Mouse (Mus musculus): ENCODE measurements around the gene Tcf19. TPM values are rescaled to one million over a fixed set of nuclear protein-coding genes. Genes with fewer than 3 reads are reported as not detected.

Tcf19 gene
- polyA plus RNA-seq (2014; fragmentation: Illumina TruSeq; extraction: RNeasy Lipid Tissue Mini Kit (QIAGEN cat#74804); ENCODE audit: low read depth, low replicate concordance): 2.4 TPM

DNA sequence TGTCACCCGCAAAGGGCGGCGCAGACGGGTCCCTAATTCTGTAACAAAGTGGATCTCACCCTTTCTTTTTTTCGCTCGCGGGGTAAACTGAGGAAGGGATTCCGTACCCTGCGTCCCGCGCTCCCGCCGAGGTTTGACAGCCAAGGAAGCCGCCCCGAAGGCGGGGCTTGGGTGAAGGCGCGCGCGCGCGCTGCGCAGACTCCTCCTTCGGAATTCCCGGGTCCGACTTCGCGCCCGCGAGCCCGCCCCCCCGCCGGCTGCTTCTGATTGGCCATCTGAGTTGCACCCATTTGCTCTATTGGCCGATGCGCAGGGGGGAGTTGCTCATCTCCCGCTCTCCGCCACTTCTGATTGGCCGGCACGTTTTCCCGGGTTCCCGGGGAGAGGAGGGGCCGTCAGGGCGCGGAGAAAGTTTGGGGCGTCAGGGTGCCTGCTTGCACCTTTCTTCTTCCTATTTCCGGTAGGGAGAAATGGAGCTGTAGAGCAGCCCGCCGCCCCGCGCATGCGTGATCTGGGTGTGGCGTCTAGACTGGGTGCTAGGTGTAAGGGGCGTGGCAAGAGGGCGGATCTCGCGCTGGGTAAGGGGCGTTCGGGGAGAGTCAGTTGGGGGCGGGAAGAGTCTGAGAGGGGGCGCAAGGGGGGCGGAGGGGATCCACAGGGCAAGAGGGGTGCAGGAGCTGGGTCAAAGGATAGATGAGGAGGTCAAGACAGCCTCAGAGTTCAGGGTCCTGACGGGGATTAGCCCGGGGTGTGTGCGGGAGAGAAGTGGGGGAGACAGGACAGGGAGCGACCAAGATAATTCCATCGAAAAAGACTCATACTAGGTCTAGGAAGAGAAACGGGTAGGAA is at the start of gene Tcf19, which contains the start of gene Cchcr1:
Gene Tcf19 (minus strand): TSS at position 173 of the 849 bp plus-strand sequence.
Gene Cchcr1 (plus strand): TSS at position 449 of the 849 bp plus-strand sequence.

GRCm38 (mm10) chr17:35551881-35552414 is 35.3 kb upstream of the Tcf19 start, which contains the start of gene Cdsn:
TSS of gene Cdsn (plus strand) at chr17:35552128.

GRCm38 (mm10) chr17:35532901-35533300 is 16.3 kb upstream of the Tcf19 start, which contains the start of gene Psors1c2:
TSS of gene Psors1c2 (plus strand) at chr17:35533201.

DNA sequence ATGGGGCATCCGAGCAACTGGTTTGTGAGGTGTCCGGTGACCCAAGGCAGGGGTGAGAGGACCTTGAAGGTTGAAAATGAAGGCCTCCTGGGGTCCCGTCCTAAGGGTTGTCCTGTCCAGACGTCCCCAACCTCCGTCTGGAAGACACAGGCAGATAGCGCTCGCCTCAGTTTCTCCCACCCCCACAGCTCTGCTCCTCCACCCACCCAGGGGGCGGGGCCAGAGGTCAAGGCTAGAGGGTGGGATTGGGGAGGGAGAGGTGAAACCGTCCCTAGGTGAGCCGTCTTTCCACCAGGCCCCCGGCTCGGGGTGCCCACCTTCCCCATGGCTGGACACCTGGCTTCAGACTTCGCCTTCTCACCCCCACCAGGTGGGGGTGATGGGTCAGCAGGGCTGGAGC is 10.8 kb downstream of the Tcf19 start, which contains the start of gene Pou5f1:
Gene Pou5f1 (plus strand): TSS at position 243 of the 400 bp plus-strand sequence.

GRCm38 (mm10) chr17:35469842-35470751 is 46.5 kb downstream of the Tcf19 start, which contains the start of gene H2-Q10:
TSS of gene H2-Q10 (plus strand) at chr17:35470089.

Other genes starting within 250 kb of the Tcf19 start
- gene H2-Q1, start 196.4 kb downstream of the Tcf19 start, polyA plus RNA-seq (2014; fragmentation: Illumina TruSeq; extraction: RNeasy Lipid Tissue Mini Kit (QIAGEN cat#74804); ENCODE audit: low read depth, low replicate concordance): not detected
- gene H2-Q2, start 174.6 kb downstream of the Tcf19 start, polyA plus RNA-seq (2014; fragmentation: Illumina TruSeq; extraction: RNeasy Lipid Tissue Mini Kit (QIAGEN cat#74804); ENCODE audit: low read depth, low replicate concordance): 0.50 TPM
- gene H2-Q4, start 137.2 kb downstream of the Tcf19 start, polyA plus RNA-seq (2014; fragmentation: Illumina TruSeq; extraction: RNeasy Lipid Tissue Mini Kit (QIAGEN cat#74804); ENCODE audit: low read depth, low replicate concordance): 29.8 TPM
- gene H2-Q6, start 92.0 kb downstream of the Tcf19 start, polyA plus RNA-seq (2014; fragmentation: Illumina TruSeq; extraction: RNeasy Lipid Tissue Mini Kit (QIAGEN cat#74804); ENCODE audit: low read depth, low replicate concordance): 6.8 TPM
- 9.3 TPM for gene H2-Q7, start 77.7 kb downstream of the Tcf19 start, polyA plus RNA-seq (2014; fragmentation: Illumina TruSeq; extraction: RNeasy Lipid Tissue Mini Kit (QIAGEN cat#74804); ENCODE audit: low read depth, low replicate concordance)
- gene H2-Q10, start 46.7 kb downstream of the Tcf19 start, polyA plus RNA-seq (2014; fragmentation: Illumina TruSeq; extraction: RNeasy Lipid Tissue Mini Kit (QIAGEN cat#74804); ENCODE audit: low read depth, low replicate concordance): 1.7 TPM
- gene Pou5f1, start 10.8 kb downstream of the Tcf19 start, polyA plus RNA-seq (2014; fragmentation: Illumina TruSeq; extraction: RNeasy Lipid Tissue Mini Kit (QIAGEN cat#74804); ENCODE audit: low read depth, low replicate concordance): not detected
- gene Cchcr1, start 276 bp upstream of the Tcf19 start, polyA plus RNA-seq (2014; fragmentation: Illumina TruSeq; extraction: RNeasy Lipid Tissue Mini Kit (QIAGEN cat#74804); ENCODE audit: low read depth, low replicate concordance): 3.0 TPM
- gene Psors1c2, start 16.4 kb upstream of the Tcf19 start, polyA plus RNA-seq (2014; fragmentation: Illumina TruSeq; extraction: RNeasy Lipid Tissue Mini Kit (QIAGEN cat#74804); ENCODE audit: low read depth, low replicate concordance): 0.60 TPM
- gene Cdsn, start 35.3 kb upstream of the Tcf19 start, polyA plus RNA-seq (2014; fragmentation: Illumina TruSeq; extraction: RNeasy Lipid Tissue Mini Kit (QIAGEN cat#74804); ENCODE audit: low read depth, low replicate concordance): 0.47 TPM
- gene 2300002M23Rik, start 50.6 kb upstream of the Tcf19 start, polyA plus RNA-seq (2014; fragmentation: Illumina TruSeq; extraction: RNeasy Lipid Tissue Mini Kit (QIAGEN cat#74804); ENCODE audit: low read depth, low replicate concordance): not detected
- not detected for gene Sfta2, start 84.7 kb upstream of the Tcf19 start, polyA plus RNA-seq (2014; fragmentation: Illumina TruSeq; extraction: RNeasy Lipid Tissue Mini Kit (QIAGEN cat#74804); ENCODE audit: low read depth, low replicate concordance)
- not detected for gene Gm9573, start 109.8 kb upstream of the Tcf19 start, polyA plus RNA-seq (2014; fragmentation: Illumina TruSeq; extraction: RNeasy Lipid Tissue Mini Kit (QIAGEN cat#74804); ENCODE audit: low read depth, low replicate concordance)
- gene Mucl3, start 126.9 kb upstream of the Tcf19 start, polyA plus RNA-seq (2014; fragmentation: Illumina TruSeq; extraction: RNeasy Lipid Tissue Mini Kit (QIAGEN cat#74804); ENCODE audit: low read depth, low replicate concordance): not detected
- 18.8 TPM for gene Vars2, start 150.8 kb upstream of the Tcf19 start, polyA plus RNA-seq (2014; fragmentation: Illumina TruSeq; extraction: RNeasy Lipid Tissue Mini Kit (QIAGEN cat#74804); ENCODE audit: low read depth, low replicate concordance)
- gene Gtf2h4, start 156.9 kb upstream of the Tcf19 start, polyA plus RNA-seq (2014; fragmentation: Illumina TruSeq; extraction: RNeasy Lipid Tissue Mini Kit (QIAGEN cat#74804); ENCODE audit: low read depth, low replicate concordance): 17.7 TPM
- gene Ddr1, start 187.8 kb upstream of the Tcf19 start, polyA plus RNA-seq (2014; fragmentation: Illumina TruSeq; extraction: RNeasy Lipid Tissue Mini Kit (QIAGEN cat#74804); ENCODE audit: low read depth, low replicate concordance): 21.4 TPM

All from heart, adult 10 weeks (tissue).